Mouse (Mus musculus): ENCODE data around the gene Fam210b.

The Fam210b gene

GRCm38 (mm10) chr2:172349776-172350175, 4.4 kb downstream of the Fam210b start:
- CTCF ChIA-PET, result no interaction called here

GRCm38 (mm10) chr2:172350773-172351172, 5.4 kb downstream of the Fam210b start:
- CTCF ChIA-PET, result no interaction called here

GRCm38 (mm10) chr2:172353218-172353617, 7.9 kb downstream of the Fam210b start:
- CTCF ChIA-PET, result interaction anchor here (0.6 to 0.7 kb wide), 2 partner anchors 33 to 97 kb away, joined by 3 to 9 read pairs; no protein-coding TSS in a partner anchor

- CTCF ChIA-PET, result no interaction called here
These were observed 9.4 kb downstream of the Fam210b start for GRCm38 (mm10) chr2:172354761-172355160.

- CTCF ChIA-PET, result no interaction called here
These were observed 10.5 kb downstream of the Fam210b start for GRCm38 (mm10) chr2:172355833-172356232.

- CTCF ChIA-PET, result no interaction called here
These were observed 17.8 kb downstream of the Fam210b start for GRCm38 (mm10) chr2:172363176-172363575.

GRCm38 (mm10) chr2:172370411-172371223, 25.3 kb downstream of the Fam210b start, which contains the start of the genes Aurka and Cstf1:
Aurka (minus strand) TSS chr2:172370535.
Cstf1 (plus strand) TSS chr2:172370681.
- CTCF ChIA-PET, result interaction anchor here (0.5 to 0.7 kb wide), 3 partner anchors 25 to 1706 kb away, joined by 3 read pairs; no protein-coding TSS in a partner anchor

GRCm38 (mm10) chr2:172371258-172371657, 25.9 kb downstream of the Fam210b start:
- CTCF ChIA-PET, result interaction anchor here (0.5 to 0.7 kb wide), 2 partner anchors 25 to 1706 kb away, joined by 3 read pairs; no protein-coding TSS in a partner anchor

- CTCF ChIA-PET, result interaction anchor here (0.6 kb wide), 1 partner anchor 508 kb away, joined by 7 read pairs; no protein-coding TSS in a partner anchor
These were observed 31.2 kb downstream of the Fam210b start for GRCm38 (mm10) chr2:172376551-172376950.

- CTCF ChIA-PET, result interaction anchor here (0.6 kb wide), 1 partner anchor 507 kb away, joined by 7 read pairs; no protein-coding TSS in a partner anchor
These were observed 31.7 kb downstream of the Fam210b start for GRCm38 (mm10) chr2:172376999-172377515.

GRCm38 (mm10) chr2:172378332-172378731, 33.0 kb downstream of the Fam210b start:
- CTCF ChIA-PET, result interaction anchor here (0.6 to 1.0 kb wide), 4 partner anchors 16 to 65 kb away, joined by 3 to 4 read pairs (median 3); partner anchors contain the start of genes Cass4 and Rtf2

- CTCF ChIA-PET, result no interaction called here
These were observed 35.1 kb downstream of the Fam210b start for GRCm38 (mm10) chr2:172380513-172380912.

- CTCF ChIA-PET, result no interaction called here
These were observed 36.0 kb downstream of the Fam210b start for GRCm38 (mm10) chr2:172381341-172381740.

- CTCF ChIA-PET, result no interaction called here
These were observed 36.5 kb downstream of the Fam210b start for GRCm38 (mm10) chr2:172381898-172382297.

GRCm38 (mm10) chr2:172384715-172385114, 39.4 kb downstream of the Fam210b start:
- CTCF ChIA-PET, result no interaction called here

- CTCF ChIA-PET, result interaction anchor here (0.6 to 0.7 kb wide), 3 partner anchors 38 to 370 kb away, joined by 3 to 5 read pairs (median 4); no protein-coding TSS in a partner anchor
These were observed 45.0 kb downstream of the Fam210b start for GRCm38 (mm10) chr2:172390341-172390740.

GRCm38 (mm10) chr2:172392041-172392521, 46.7 kb downstream of the Fam210b start:
- CTCF ChIA-PET, result interaction anchor here (2.4 kb wide), 1 partner anchor 55 kb away, joined by 13 read pairs; no protein-coding TSS in a partner anchor

- CTCF ChIA-PET, result interaction anchor here (0.7 to 2.4 kb wide), 3 partner anchors 15 to 721 kb away, joined by 3 to 13 read pairs (median 7); no protein-coding TSS in a partner anchor
These were observed 48.2 kb downstream of the Fam210b start, which contains the start of gene Cass4 for GRCm38 (mm10) chr2:172393391-172394051. Cass4 (plus strand) TSS chr2:172393794.

- CTCF ChIA-PET, result interaction anchor here (1.0 to 2.4 kb wide), 2 partner anchors 15 to 53 kb away, joined by 3 to 13 read pairs; no protein-coding TSS in a partner anchor
These were observed 48.7 kb downstream of the Fam210b start for GRCm38 (mm10) chr2:172394052-172394392.

GRCm38 (mm10) chr2:172394671-172395070, 49.3 kb downstream of the Fam210b start:
- CTCF ChIA-PET, result no interaction called here

GRCm38 (mm10) chr2:172395961-172396360, 50.6 kb downstream of the Fam210b start:
- CTCF ChIA-PET, result no interaction called here

- CTCF ChIA-PET, result no interaction called here
These were observed 54.5 kb downstream of the Fam210b start for GRCm38 (mm10) chr2:172399901-172400300.

Measured in spleen, embryonic (tissue).